10 mouse cellular contexts compared by ENCODE assay signal in the genomic region with DNA sequence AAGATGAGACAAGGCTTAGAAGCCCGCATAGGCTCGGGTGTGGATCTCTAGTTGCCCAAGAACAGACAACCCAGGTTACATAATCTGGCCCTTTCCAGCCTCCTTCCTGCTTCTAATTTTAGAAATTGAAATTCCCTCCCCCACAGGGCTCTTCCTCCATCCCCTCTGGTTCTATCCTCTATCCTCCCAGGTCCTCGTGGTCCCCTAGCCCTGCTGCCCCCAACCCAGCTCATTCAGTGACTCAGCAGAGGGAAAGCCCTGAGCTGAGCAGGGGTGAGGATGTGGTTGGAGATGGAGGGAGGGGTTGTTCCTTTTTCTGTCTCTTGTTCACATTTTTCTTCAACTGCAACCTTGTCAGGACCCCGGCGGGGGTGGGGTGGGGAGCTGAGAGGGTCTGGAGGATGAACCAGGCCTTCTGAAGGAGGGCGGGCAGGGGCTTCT. TPM values are rescaled to one million over a fixed set of nuclear protein-coding genes. Genes with fewer than 3 reads are reported as not detected.
DNase-seq lines count a peak whose midpoint lies in the region; ATAC-seq and TF ChIP-seq lines count a peak whose summit lies in the region.
"Had no signal": no experiment of that assay in that cellular context is flagged by ENCODE, and none has a peak within 500 bp of the region (broad histone marks: within the 10 kb centered on the region; RNA-seq: fewer than 3 reads in every experiment).

No protein-coding gene starts in this region.

- peak overlapping the region; percentile 22; the same call in 1 of the 2 replicates for H3K27ac ChIP-seq in kidney, embryonic 16.5 days (ENCODE audit: low read length)
- peak overlapping the region; percentile 92 for H3K27ac ChIP-seq in CH12.LX (ENCODE audit: insufficient read depth, low read depth)
- no peak overlapping the region for H3K27ac ChIP-seq in midbrain, embryonic 13.5 days
- no peak overlapping the region for H3K27ac ChIP-seq in hindbrain, postnatal 0 days
- H3K27ac ChIP-seq: embryonic facial prominence, embryonic 13.5 days; hindbrain, embryonic 15.5 days had no signal

- no peak for TF ChIP-seq RAD21 in CH12.LX (IDR thresholded peaks at IDR 0.05; ENCODE audit: low read depth, low read length)

- no peak overlapping the region for H3K9ac ChIP-seq in kidney, embryonic 16.5 days (replicated peaks; ENCODE audit: low read length)
- peak overlapping the region; percentile 41; the same call in 1 of the 2 replicates for H3K9ac ChIP-seq in CH12.LX (ENCODE audit: insufficient read depth, low read depth)
- no peak overlapping the region for H3K9ac ChIP-seq in midbrain, embryonic 13.5 days (replicated peaks)
- H3K9ac ChIP-seq in hindbrain, postnatal 0 days (replicated peaks; ENCODE audit: low read length) = no peak overlapping the region
- H3K9ac ChIP-seq: embryonic facial prominence, embryonic 13.5 days; hindbrain, embryonic 15.5 days had no signal

- no peaks in the 10 kb centered on the region for H3K9me3 ChIP-seq in kidney, embryonic 16.5 days (ENCODE audit: low read length)
- no peaks in the 10 kb centered on the region for H3K9me3 ChIP-seq in CH12.LX (replicated peaks; ENCODE audit: low read length)
- H3K9me3 ChIP-seq in midbrain, embryonic 13.5 days = no peaks in the 10 kb centered on the region
- no peaks in the 10 kb centered on the region for H3K9me3 ChIP-seq in hindbrain, postnatal 0 days (ENCODE audit: low read length)
- H3K9me3 ChIP-seq: embryonic facial prominence, embryonic 13.5 days; hindbrain, embryonic 15.5 days had no signal

- TF ChIP-seq CTCF in CH12.LX (conservative IDR thresholded peaks at IDR 0.05 in 1 of 2, IDR thresholded peaks at IDR 0.05 in 1 of 2; ENCODE audit: low read depth in 2 of 2, low read length in 2 of 2) = no peak
- no peak for TF ChIP-seq CTCF in hindbrain, postnatal 0 days (IDR thresholded peaks at IDR 0.05; ENCODE audit: low read depth)

- H3K27me3 ChIP-seq in kidney, embryonic 16.5 days (ENCODE audit: insufficient read depth, low read length) = no peaks in the 10 kb centered on the region
- no peaks in the 10 kb centered on the region for H3K27me3 ChIP-seq in CH12.LX (replicated peaks)
- H3K27me3 ChIP-seq in midbrain, embryonic 13.5 days = no peaks in the 10 kb centered on the region
- H3K27me3 ChIP-seq in hindbrain, postnatal 0 days (ENCODE audit: insufficient read depth, low read length) = no peaks in the 10 kb centered on the region
- H3K27me3 ChIP-seq: embryonic facial prominence, embryonic 13.5 days; hindbrain, embryonic 15.5 days had no signal

- dilution Hi-C loops in CH12.LX (cut with MboI; ENCODE audit: extremely low pct_ligation_motif_present, extremely low pct_unique_long_range_greater_than_20kb, low sequenced_read_pairs) = no loop called here

- 68% methylated on average over 6 of the region's 6 CpGs for WGBS in kidney, embryonic 16.5 days
- WGBS in midbrain, embryonic 13.5 days = 93% methylated on average over 6 of the region's 6 CpGs
- 91% methylated on average over 6 of the region's 6 CpGs for WGBS in hindbrain, postnatal 0 days

- no peak for DNase-seq in kidney, adult 18-20 months
- peak; percentile 76 for DNase-seq in CH12.LX (ENCODE audit: extremely low read depth)
- no peak for DNase-seq in adrenal gland, adult 2 months
- DNase-seq in hindbrain, postnatal 0 days (ENCODE audit: low spot score) = no peak

- H3K4me1 ChIP-seq in kidney, embryonic 16.5 days (ENCODE audit: insufficient read depth, low read length) = peaks cover 10% of the 10 kb centered on the region
- H3K4me1 ChIP-seq in CH12.LX (ENCODE audit: control insufficient read depth in 1 of 2, insufficient read depth in 2 of 2) = peaks cover 30 to 75% of the 10 kb centered on the region in 2 experiments
- H3K4me1 ChIP-seq in midbrain, embryonic 13.5 days (replicated peaks) = no peaks in the 10 kb centered on the region
- no peaks in the 10 kb centered on the region for H3K4me1 ChIP-seq in hindbrain, postnatal 0 days (ENCODE audit: insufficient read depth, low read length)
- H3K4me1 ChIP-seq: hindbrain, embryonic 15.5 days had no signal

- H3K4me2 ChIP-seq in kidney, embryonic 16.5 days (replicated peaks; ENCODE audit: low read depth, low read length) = no peak overlapping the region
- peak overlapping the region; percentile 87 for H3K4me2 ChIP-seq in CH12.LX (ENCODE audit: insufficient read depth, low read depth, poor library complexity, severe bottlenecking)
- no peak overlapping the region for H3K4me2 ChIP-seq in midbrain, embryonic 13.5 days (replicated peaks)
- no peak overlapping the region for H3K4me2 ChIP-seq in hindbrain, postnatal 0 days (ENCODE audit: low read depth, low read length)
- H3K4me2 ChIP-seq: embryonic facial prominence, embryonic 13.5 days; hindbrain, embryonic 15.5 days had no signal

- no peak for TF ChIP-seq EP300 in CH12.LX (IDR thresholded peaks at IDR 0.05; ENCODE audit: low read length)

- in situ Hi-C loops in CH12.LX (cut with MboI; ENCODE audit: low pct_ligation_motif_present, low pct_unique_long_range_greater_than_20kb, low sequenced_read_pairs) = no loop called here

- TF ChIP-seq POLR2A in CH12.LX (IDR thresholded peaks at IDR 0.05; ENCODE audit: low read depth, low read length) = peak; percentile 3; the same call in 1 of the 2 replicates

- peaks cover 12% of the 10 kb centered on the region; the same call in 1 of the 2 replicates for H3K36me3 ChIP-seq in kidney, embryonic 16.5 days (ENCODE audit: insufficient read depth, low read length)
- peaks cover 25 to 36% of the 10 kb centered on the region in 2 experiments for H3K36me3 ChIP-seq in CH12.LX (replicated peaks in 1 of 2; ENCODE audit: control insufficient read depth in 1 of 2, insufficient read depth in 1 of 2, low read length in 1 of 2)
- H3K36me3 ChIP-seq in midbrain, embryonic 13.5 days = peaks cover 37% of the 10 kb centered on the region
- H3K36me3 ChIP-seq in hindbrain, postnatal 0 days (ENCODE audit: insufficient read depth, low read length) = peaks cover 12% of the 10 kb centered on the region

- no peak overlapping the region for H3K4me3 ChIP-seq in kidney, embryonic 16.5 days (ENCODE audit: low read length)
- H3K4me3 ChIP-seq in CH12.LX (replicated peaks in 1 of 3; ENCODE audit: low read depth in 2 of 3, low read length in 2 of 3, poor library complexity in 1 of 3) = no peak overlapping the region
- no peak overlapping the region for H3K4me3 ChIP-seq in midbrain, embryonic 13.5 days (replicated peaks)
- H3K4me3 ChIP-seq in hindbrain, postnatal 0 days (ENCODE audit: low read length) = no peak overlapping the region
- H3K4me3 ChIP-seq: embryonic facial prominence, embryonic 13.5 days; hindbrain, embryonic 15.5 days had no signal

- H3K79me2 ChIP-seq in CH12.LX (replicated peaks; ENCODE audit: control insufficient read depth, extremely low read depth, insufficient read depth, poor library complexity, severe bottlenecking) = no peaks in the 10 kb centered on the region

- ATAC-seq in kidney, embryonic 16.5 days (ENCODE audit: low FRiP score, low TSS enrichment) = no peak
- peak; percentile 71 for ATAC-seq in granulocyte monocyte progenitor cell, adult 5-6 weeks (replicated peaks; ENCODE audit: poor library complexity, severe bottlenecking)
- peak; percentile 72 for ATAC-seq in monocyte, adult 5-6 weeks (replicated peaks; ENCODE audit: insufficient number of reproducible peaks, low FRiP score, low TSS enrichment, poor library complexity, severe bottlenecking)
- ATAC-seq in midbrain, embryonic 13.5 days = no peak
- ATAC-seq in hindbrain, postnatal 0 days = no peak

RNA-seq across cellular contexts. Expression of a gene that starts 1.0 kb away (rescaled TPM):
- 0.56 and 0.62 TPM in 2 replicates for polyA plus RNA-seq in kidney, embryonic 16.5 days (2015; fragmentation: Nextera tagmentation; extraction: Ambion mirVana)
- total RNA-seq in CH12.LX (2012; rRNA removed) (not detected in 2 replicates), CH12.LX (2014; rRNA removed) (not detected in 2 replicates)
- polyA plus RNA-seq in CH12.LX (2012; ENCODE audit: insufficient read length, low read depth) = not detected in 2 replicates
- total RNA-seq in granulocyte monocyte progenitor cell, adult 5-6 weeks (2014; fragmentation: Nextera tagmentation) = not detected in 2 replicates
- 0.82 TPM in 1 of 2 replicates, not detected in the other for total RNA-seq in granulocyte monocyte progenitor cell, adult 5-6 weeks (2017)
- 0.64 to 2.9 TPM (median 2.7 TPM) in 3 replicates for total RNA-seq in monocyte, adult 5-6 weeks (2017)
- 0.57 and 0.79 TPM in 2 replicates for polyA plus RNA-seq in midbrain, embryonic 13.5 days (2015; fragmentation: Nextera tagmentation; extraction: Ambion mirVana)
- not detected for total RNA-seq in adrenal gland, adult 2 months (2021)
- 0.31 and 1.3 TPM in 2 replicates for polyA plus RNA-seq in adrenal gland, adult 2 months (2012; rRNA removed)
- not detected in 2 replicates for total RNA-seq in hindbrain, postnatal 0 days (2014; rRNA removed)
- 0.40 TPM in 1 of 2 replicates, not detected in the other for polyA plus RNA-seq in hindbrain, postnatal 0 days (2015; fragmentation: Nextera tagmentation; extraction: Ambion mirVana)
- polyA plus RNA-seq: embryonic facial prominence, embryonic 13.5 days had no signal

RNA-seq across cellular contexts. Expression of a gene that starts 13.8 kb away (rescaled TPM):
- polyA plus RNA-seq in kidney, embryonic 16.5 days (2015; fragmentation: Nextera tagmentation; extraction: Ambion mirVana) = 5.8 and 8.5 TPM in 2 replicates
- 0.76 and 0.88 TPM in 2 replicates for total RNA-seq in CH12.LX (2012; rRNA removed)
- total RNA-seq in CH12.LX (2014; rRNA removed) = 0.23 and 0.27 TPM in 2 replicates
- polyA plus RNA-seq in CH12.LX (2012; ENCODE audit: insufficient read length, low read depth) = 1.4 and 2.0 TPM in 2 replicates
- total RNA-seq in granulocyte monocyte progenitor cell, adult 5-6 weeks (2014; fragmentation: Nextera tagmentation) = 10.0 and 11.7 TPM in 2 replicates
- total RNA-seq in granulocyte monocyte progenitor cell, adult 5-6 weeks (2017) = 2.0 and 3.9 TPM in 2 replicates
- total RNA-seq in monocyte, adult 5-6 weeks (2017) = 1.4 to 6.5 TPM (median 2.6 TPM) in 3 replicates
- polyA plus RNA-seq in midbrain, embryonic 13.5 days (2015; fragmentation: Nextera tagmentation; extraction: Ambion mirVana) = 41.6 and 43.0 TPM in 2 replicates
- total RNA-seq in adrenal gland, adult 2 months (2021) = 1 to 10 TPM; 5.6 to 5.7 TPM
- polyA plus RNA-seq in adrenal gland, adult 2 months (2012; rRNA removed) = 7.2 and 8.5 TPM in 2 replicates
- 91.0 and 114 TPM in 2 replicates for total RNA-seq in hindbrain, postnatal 0 days (2014; rRNA removed)
- polyA plus RNA-seq in hindbrain, postnatal 0 days (2015; fragmentation: Nextera tagmentation; extraction: Ambion mirVana) = 180 and 183 TPM in 2 replicates

RNA-seq across cellular contexts. Expression of a gene that starts 14.5 kb away (rescaled TPM):
- 0.13 TPM in 1 of 2 replicates, not detected in the other for polyA plus RNA-seq in kidney, embryonic 16.5 days (2015; fragmentation: Nextera tagmentation; extraction: Ambion mirVana)
- total RNA-seq in CH12.LX (2012; rRNA removed) = 8.9 and 13.4 TPM in 2 replicates
- 18.9 and 19.6 TPM in 2 replicates for total RNA-seq in CH12.LX (2014; rRNA removed)
- 50.4 and 53.0 TPM in 2 replicates for polyA plus RNA-seq in CH12.LX (2012; ENCODE audit: insufficient read length, low read depth)
- not detected in 2 replicates for total RNA-seq in granulocyte monocyte progenitor cell, adult 5-6 weeks (2014; fragmentation: Nextera tagmentation)
- total RNA-seq in granulocyte monocyte progenitor cell, adult 5-6 weeks (2017) = not detected in 2 replicates
- 1.7 TPM in 1 of 3 replicates, not detected in the others for total RNA-seq in monocyte, adult 5-6 weeks (2017)
- 0.11 and 0.23 TPM in 2 replicates for polyA plus RNA-seq in midbrain, embryonic 13.5 days (2015; fragmentation: Nextera tagmentation; extraction: Ambion mirVana)
- under 1 TPM; 0.26 to 0.35 TPM for total RNA-seq in adrenal gland, adult 2 months (2021)
- 0.18 and 0.33 TPM in 2 replicates for polyA plus RNA-seq in adrenal gland, adult 2 months (2012; rRNA removed)
- total RNA-seq in hindbrain, postnatal 0 days (2014; rRNA removed) = 0.47 TPM in 1 of 2 replicates, not detected in the other
- 0.85 and 1.3 TPM in 2 replicates for polyA plus RNA-seq in hindbrain, postnatal 0 days (2015; fragmentation: Nextera tagmentation; extraction: Ambion mirVana)

RNA-seq across cellular contexts. Expression of a gene that starts 16.0 kb away (rescaled TPM):
- polyA plus RNA-seq in kidney, embryonic 16.5 days (2015; fragmentation: Nextera tagmentation; extraction: Ambion mirVana) = 11.6 TPM in 2 replicates
- total RNA-seq in CH12.LX (2012; rRNA removed) = 16.7 and 22.0 TPM in 2 replicates
- total RNA-seq in CH12.LX (2014; rRNA removed) = 15.2 TPM in 2 replicates
- 25.9 and 31.6 TPM in 2 replicates for polyA plus RNA-seq in CH12.LX (2012; ENCODE audit: insufficient read length, low read depth)
- total RNA-seq in granulocyte monocyte progenitor cell, adult 5-6 weeks (2014; fragmentation: Nextera tagmentation) = 4.5 and 5.2 TPM in 2 replicates
- 5.3 and 5.9 TPM in 2 replicates for total RNA-seq in granulocyte monocyte progenitor cell, adult 5-6 weeks (2017)
- total RNA-seq in monocyte, adult 5-6 weeks (2017) = 3.6 to 10.9 TPM (median 5.1 TPM) in 3 replicates
- polyA plus RNA-seq in midbrain, embryonic 13.5 days (2015; fragmentation: Nextera tagmentation; extraction: Ambion mirVana) = 8.3 and 11.0 TPM in 2 replicates
- 10 to 100 TPM; 14.1 to 19.4 TPM for total RNA-seq in adrenal gland, adult 2 months (2021)
- 52.3 and 57.6 TPM in 2 replicates for polyA plus RNA-seq in adrenal gland, adult 2 months (2012; rRNA removed)
- 15.5 and 15.9 TPM in 2 replicates for total RNA-seq in hindbrain, postnatal 0 days (2014; rRNA removed)
- 11.4 and 12.9 TPM in 2 replicates for polyA plus RNA-seq in hindbrain, postnatal 0 days (2015; fragmentation: Nextera tagmentation; extraction: Ambion mirVana)

RNA-seq across cellular contexts. Expression of a gene that starts 17.8 kb away (rescaled TPM):
- polyA plus RNA-seq in kidney, embryonic 16.5 days (2015; fragmentation: Nextera tagmentation; extraction: Ambion mirVana) = 0.15 and 0.28 TPM in 2 replicates
- total RNA-seq in CH12.LX (2012; rRNA removed) = 18.8 and 28.0 TPM in 2 replicates
- total RNA-seq in CH12.LX (2014; rRNA removed) = 19.0 and 20.8 TPM in 2 replicates
- 25.2 and 28.3 TPM in 2 replicates for polyA plus RNA-seq in CH12.LX (2012; ENCODE audit: insufficient read length, low read depth)
- total RNA-seq in granulocyte monocyte progenitor cell, adult 5-6 weeks (2014; fragmentation: Nextera tagmentation) = 5.9 and 12.2 TPM in 2 replicates
- 13.1 and 15.2 TPM in 2 replicates for total RNA-seq in granulocyte monocyte progenitor cell, adult 5-6 weeks (2017)
- 37.0 to 62.7 TPM (median 38.1 TPM) in 3 replicates for total RNA-seq in monocyte, adult 5-6 weeks (2017)
- not detected in 2 replicates for polyA plus RNA-seq in midbrain, embryonic 13.5 days (2015; fragmentation: Nextera tagmentation; extraction: Ambion mirVana)
- total RNA-seq in adrenal gland, adult 2 months (2021) = under 1 TPM; 0.35 to 0.52 TPM
- polyA plus RNA-seq in adrenal gland, adult 2 months (2012; rRNA removed) = 0.62 and 1.0 TPM in 2 replicates
- total RNA-seq in hindbrain, postnatal 0 days (2014; rRNA removed) = 0.18 and 0.52 TPM in 2 replicates
- 0.09 TPM in 1 of 2 replicates, not detected in the other for polyA plus RNA-seq in hindbrain, postnatal 0 days (2015; fragmentation: Nextera tagmentation; extraction: Ambion mirVana)
- polyA plus RNA-seq: hindbrain, embryonic 15.5 days had no signal

Comparison
In these comparisons a context has a peak if more than half of its experiments do, and no peak if none do; other contexts are left out.
1. ATAC-seq: peak in granulocyte monocyte progenitor cell, adult 5-6 weeks (single experiment) and monocyte, adult 5-6 weeks (single experiment); none in kidney, embryonic 16.5 days (single experiment), midbrain, embryonic 13.5 days (single experiment) and hindbrain, postnatal 0 days (single experiment).
2. H3K27ac ChIP-seq: peak in kidney, embryonic 16.5 days (single experiment) and CH12.LX (single experiment); none in midbrain, embryonic 13.5 days (single experiment) and hindbrain, postnatal 0 days (single experiment).